Mouse (Mus musculus) limb, embryonic 11.5 days (tissue): ENCODE data around the gene Wwox. TPM values are rescaled to one million over a fixed set of nuclear protein-coding genes. Genes with fewer than 3 reads are reported as not detected.
A peak's percentile ranks its signal among the peaks of the same experiment; 100 is the strongest.

Experiments used
- ATAC-seq: fragments of 200-750 bp; cut with Nextera tagmentation; 2 replicates; pipeline ENCODE4 v1.8.0; 2017; ENCODE audit warnings: low read depth; ENCODE audit not compliant: insufficient number of reproducible peaks, low FRiP score, low TSS enrichment
- DNase-seq: peaks from one replicate; pipeline ENCODE4 v3.0.0-alpha.2; 2015; ENCODE audit warnings: low spot score
- H3K27ac ChIP-seq: fragments of 300-500 bp; sonication (generic); replicated peaks from 2 replicates; pipeline ENCODE4 v1.5.1; 2014; ENCODE audit warnings: low read depth, mild to moderate bottlenecking, low read length
- H3K27me3 ChIP-seq: fragments of 300-500 bp; sonication (generic); 2 replicates; pipeline ENCODE4 v1.6.1; 2014; ENCODE audit warnings: mild to moderate bottlenecking, low read length, mixed read lengths; ENCODE audit not compliant: control insufficient read depth, insufficient read depth
- H3K36me3 ChIP-seq: fragments of 300-500 bp; sonication (generic); 2 replicates; pipeline ENCODE4 v1.6.1; 2014; ENCODE audit warnings: mild to moderate bottlenecking, low read length, moderate library complexity, mixed read lengths; ENCODE audit not compliant: control insufficient read depth, insufficient read depth
- H3K4me1 ChIP-seq: fragments of 300-500 bp; sonication (generic); 2 replicates; pipeline ENCODE4 v1.6.1; 2014; ENCODE audit warnings: low read length, mixed read lengths; ENCODE audit not compliant: control insufficient read depth, insufficient read depth
- H3K4me2 ChIP-seq: fragments of 300-500 bp; sonication (generic); 2 replicates; pipeline ENCODE4 v1.6.1; 2014; ENCODE audit warnings: low read depth, mild to moderate bottlenecking, moderate library complexity; ENCODE audit not compliant: severe bottlenecking
- H3K4me3 ChIP-seq: fragments of 300-500 bp; sonication (generic); 2 replicates; pipeline ENCODE4 v1.5.1; 2014; ENCODE audit warnings: low read depth, low read length
- H3K9ac ChIP-seq: fragments of 300-500 bp; sonication (generic); 2 replicates; pipeline ENCODE4 v1.6.1; 2014; ENCODE audit warnings: mild to moderate bottlenecking, low read length
- H3K9me3 ChIP-seq: fragments of 300-500 bp; sonication (generic); 2 replicates; pipeline ENCODE4 v1.6.1; 2016; ENCODE audit warnings: low read length; ENCODE audit not compliant: control insufficient read depth
- WGBS: fragments of 180-500 bp; shearing (Covaris S2); extraction: QIAGEN DNeasy Blood & Tissue Kit; methylation state at CpG from one replicate; pipeline ENCODE4 v1.1.7; 2014; 5-methylcytosine and 5-hydroxymethylcytosine counted together
- polyA plus RNA-seq: library from polyadenylated mRNA; unstranded; fragments of >200 nt; fragmentation: Nextera tagmentation; extraction: Ambion mirVana; gene quantifications from 2 replicates; pipeline ENCODE4 v1.2.1, GENCODE M21; 2014

The Wwox gene
- polyA plus RNA-seq, 1 experiment from 2014 or later, result 7.3 TPM

DNA sequence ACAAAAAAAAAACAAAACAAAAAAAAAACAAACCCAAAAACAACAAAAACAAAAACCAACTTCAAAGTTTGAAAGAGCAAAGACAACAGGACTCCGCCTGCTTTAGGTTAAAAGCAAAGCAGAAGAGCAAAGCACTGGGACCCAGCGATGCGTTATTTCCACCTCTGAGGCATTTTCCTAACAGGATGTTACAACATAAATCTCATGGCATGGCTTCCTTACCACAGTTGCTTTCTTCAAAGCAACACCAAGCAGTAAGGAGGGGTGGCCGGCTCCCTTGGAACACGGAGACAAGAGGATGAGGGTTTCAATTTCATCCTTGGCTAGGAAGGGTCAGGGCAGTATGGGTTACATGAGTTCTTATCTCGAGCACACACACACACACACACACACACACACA lies 20.6 kb upstream of the Wwox start:
- H3K27me3 ChIP-seq, result no peaks in the 10 kb centered on the region
- H3K36me3 ChIP-seq, result no peaks in the 10 kb centered on the region
- H3K27ac ChIP-seq, result no peak overlapping the region
- no peak overlapping the region for H3K9ac ChIP-seq
- no peak overlapping the region for H3K4me3 ChIP-seq
- ATAC-seq, result no peak
- WGBS, result 64% methylated on average over 6 of the region's 6 CpGs
- DNase-seq, result no peak
- no peaks in the 10 kb centered on the region for H3K4me1 ChIP-seq
- H3K4me2 ChIP-seq, result no peak overlapping the region
- no peaks in the 10 kb centered on the region for H3K9me3 ChIP-seq

DNA sequence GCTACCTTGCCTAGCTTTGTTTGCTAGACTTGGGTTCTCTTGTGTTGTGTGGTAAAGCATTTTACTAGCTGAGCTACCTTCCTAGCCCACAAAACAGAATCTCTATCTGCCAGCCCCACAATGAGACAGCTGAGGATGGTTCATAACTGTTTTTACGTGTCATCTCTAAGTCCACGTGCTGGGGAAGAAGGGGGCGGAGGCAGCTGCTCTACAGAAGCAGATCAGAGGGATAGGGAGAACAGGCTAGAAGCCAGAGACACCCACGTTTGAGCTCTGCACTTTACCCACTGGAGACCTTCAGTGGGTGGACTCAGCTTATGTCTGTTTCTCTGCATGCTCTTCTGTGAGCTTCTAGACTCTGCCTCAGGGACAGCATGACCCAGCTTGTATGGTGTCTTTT lies 17.9 kb upstream of the Wwox start:
- H3K9ac ChIP-seq, result no peak overlapping the region
- no peak overlapping the region for H3K4me3 ChIP-seq
- H3K36me3 ChIP-seq, result no peaks in the 10 kb centered on the region
- H3K9me3 ChIP-seq, result no peaks in the 10 kb centered on the region
- no peak overlapping the region for H3K4me2 ChIP-seq
- H3K27ac ChIP-seq, result no peak overlapping the region
- no peaks in the 10 kb centered on the region for H3K27me3 ChIP-seq
- ATAC-seq (no peak), DNase-seq (no peak)
- WGBS, result 79% methylated on average over 4 of the region's 4 CpGs
- no peaks in the 10 kb centered on the region for H3K4me1 ChIP-seq

DNA sequence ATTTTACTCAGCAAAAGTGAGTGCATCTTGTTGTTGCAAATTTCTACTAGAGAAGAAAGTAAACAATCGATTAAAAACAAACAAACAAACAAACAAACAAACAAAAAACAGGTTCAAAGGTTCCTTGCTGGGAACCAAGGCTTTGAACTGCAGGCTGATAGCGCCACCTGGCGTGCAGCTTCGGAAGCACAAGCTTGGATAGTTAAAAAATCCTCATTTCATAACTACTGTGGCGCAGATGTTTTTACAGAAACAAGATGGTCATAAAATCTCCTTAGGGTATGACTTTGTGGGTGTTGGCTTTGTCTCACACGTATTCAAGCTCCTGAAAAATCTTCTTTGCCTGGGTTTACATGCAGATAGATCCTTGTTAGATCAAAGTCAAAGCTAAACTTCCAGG lies 1.2 kb upstream of the Wwox start:
- Histone ChIP-seq H3K27ac (no peak overlapping the region), H3K9me3 (no peaks in the 10 kb centered on the region), H3K9ac (no peak overlapping the region), H3K4me2 (no peak overlapping the region), H3K36me3 (no peaks in the 10 kb centered on the region), H3K4me3 (no peak overlapping the region), H3K4me1 (peaks cover 4% of the 10 kb centered on the region; the same call in 1 of the 2 replicates), H3K27me3 (no peaks in the 10 kb centered on the region)
- ATAC-seq (no peak), DNase-seq (peak; percentile 81)
- 10% methylated on average over 6 of the region's 6 CpGs for WGBS

DNA sequence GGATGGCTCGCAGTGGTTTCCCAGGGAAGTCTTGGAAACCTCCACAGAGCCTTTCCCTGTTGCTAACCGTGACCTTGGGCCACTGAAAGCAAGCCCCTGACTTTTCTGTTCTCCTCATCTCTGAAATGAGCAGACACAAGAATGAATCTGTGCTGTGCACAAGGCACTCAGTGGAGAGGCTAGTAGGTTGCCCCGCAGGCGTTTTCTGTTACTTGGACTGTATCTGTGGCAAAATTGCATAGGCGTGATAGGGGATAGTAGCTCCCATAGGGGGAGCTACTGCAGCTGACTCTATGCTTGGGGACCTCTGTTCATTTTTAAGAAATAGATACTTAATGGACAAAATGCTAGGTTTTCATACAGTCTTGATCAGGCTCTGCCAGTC lies 742 bp downstream of the Wwox start:
- H3K9ac ChIP-seq, result peak overlapping the region; percentile 56
- H3K27ac ChIP-seq, result no peak overlapping the region
- ATAC-seq, result 0 out of 2 replicates have a peak, but pooled peaks have one; percentile 0
- DNase-seq, result peak; percentile 47
- peak overlapping the region; percentile 64 for H3K4me3 ChIP-seq
- H3K9me3 ChIP-seq, result no peaks in the 10 kb centered on the region
- H3K36me3 ChIP-seq, result no peaks in the 10 kb centered on the region
- H3K27me3 ChIP-seq, result no peaks in the 10 kb centered on the region
- peak overlapping the region; percentile 84 for H3K4me2 ChIP-seq
- 23% methylated on average over 5 of the region's 5 CpGs for WGBS
- H3K4me1 ChIP-seq, result peaks cover 4% of the 10 kb centered on the region; the same call in 1 of the 2 replicates

DNA sequence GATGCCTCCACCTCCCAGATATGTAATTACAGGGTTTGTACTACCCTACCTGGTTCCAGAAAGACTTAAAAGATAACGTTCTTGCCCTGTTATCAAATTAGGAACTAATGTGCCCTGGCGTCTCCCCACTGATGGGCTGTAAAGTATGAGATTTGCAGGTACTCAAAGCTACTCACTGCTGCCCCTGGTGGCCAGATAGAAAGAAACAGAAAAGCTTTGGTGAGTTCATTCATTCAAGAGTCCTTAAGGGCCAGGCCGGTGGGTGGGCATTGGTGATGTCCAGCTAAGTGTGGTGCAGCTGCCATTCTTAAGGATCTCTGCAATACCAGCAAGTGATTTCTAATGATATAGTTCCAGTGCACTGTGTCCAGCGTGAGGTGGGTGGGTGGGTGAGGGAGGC lies 2.2 kb downstream of the Wwox start:
- no peak overlapping the region for H3K4me3 ChIP-seq
- H3K9ac ChIP-seq, result no peak overlapping the region
- peak; percentile 61 for DNase-seq
- peaks cover 4% of the 10 kb centered on the region; the same call in 1 of the 2 replicates for H3K4me1 ChIP-seq
- H3K36me3 ChIP-seq, result no peaks in the 10 kb centered on the region
- H3K27me3 ChIP-seq, result no peaks in the 10 kb centered on the region
- no peak overlapping the region for H3K27ac ChIP-seq
- no peaks in the 10 kb centered on the region for H3K9me3 ChIP-seq
- ATAC-seq, result no peak
- no peak overlapping the region for H3K4me2 ChIP-seq
- WGBS, result 80% methylated on average over 4 of the region's 4 CpGs

DNA sequence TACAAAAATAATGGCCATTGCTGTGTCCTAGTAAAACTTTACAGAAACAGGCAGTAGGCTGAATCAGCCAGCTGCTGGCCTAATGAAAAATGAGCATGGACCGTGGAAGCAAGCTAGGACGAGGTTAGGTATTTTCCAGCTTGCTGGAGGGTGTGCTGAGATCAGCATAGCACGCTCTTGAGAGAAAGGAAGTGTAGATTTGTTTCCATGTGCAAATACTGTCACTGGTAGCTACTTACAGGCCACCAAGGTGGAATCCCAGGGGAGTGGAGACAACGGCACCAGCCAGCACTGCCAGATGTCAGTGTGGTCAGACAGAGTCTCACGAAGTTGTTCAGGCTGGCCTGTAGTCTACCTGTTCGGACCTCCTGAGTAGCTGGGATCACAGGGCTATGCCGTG lies 7.4 kb downstream of the Wwox start:
- no peak for DNase-seq
- H3K4me1 ChIP-seq, result no peaks in the 10 kb centered on the region
- H3K9me3 ChIP-seq, result no peaks in the 10 kb centered on the region
- H3K4me3 ChIP-seq, result no peak overlapping the region
- H3K36me3 ChIP-seq, result no peaks in the 10 kb centered on the region
- H3K27ac ChIP-seq, result no peak overlapping the region
- WGBS, result 88% methylated on average over 7 of the region's 7 CpGs
- no peak for ATAC-seq
- H3K4me2 ChIP-seq, result no peak overlapping the region
- no peak overlapping the region for H3K9ac ChIP-seq
- H3K27me3 ChIP-seq, result no peaks in the 10 kb centered on the region

DNA sequence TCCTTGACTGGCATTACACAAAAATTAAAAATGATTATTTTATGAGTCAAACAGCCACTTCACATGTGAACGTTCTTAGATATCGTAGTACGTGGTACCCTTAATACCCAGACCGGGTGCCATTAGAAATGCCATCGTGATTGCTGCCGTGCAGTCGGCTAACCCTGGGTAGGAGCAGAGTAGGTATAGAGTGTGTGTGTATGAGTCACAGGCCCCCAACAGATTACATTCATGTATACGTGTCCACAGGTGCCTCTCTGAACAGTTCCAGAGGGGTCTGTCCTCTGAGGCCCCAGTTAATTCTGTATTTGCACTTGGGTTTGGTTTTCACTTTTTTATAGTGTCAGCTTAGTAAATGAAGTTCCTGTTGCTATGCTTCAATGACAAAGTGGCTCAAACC lies 12.8 kb downstream of the Wwox start:
- H3K4me3 ChIP-seq, result no peak overlapping the region
- no peaks in the 10 kb centered on the region for H3K27me3 ChIP-seq
- no peak overlapping the region for H3K9ac ChIP-seq
- no peaks in the 10 kb centered on the region for H3K36me3 ChIP-seq
- no peak overlapping the region for H3K27ac ChIP-seq
- WGBS, result 91% methylated on average over 8 of the region's 8 CpGs
- H3K4me1 ChIP-seq, result 0 out of 2 replicates have a peak, but pooled peaks cover 2% of the 10 kb centered on the region
- no peak for ATAC-seq
- DNase-seq, result no peak
- H3K4me2 ChIP-seq, result no peak overlapping the region
- no peaks in the 10 kb centered on the region for H3K9me3 ChIP-seq

DNA sequence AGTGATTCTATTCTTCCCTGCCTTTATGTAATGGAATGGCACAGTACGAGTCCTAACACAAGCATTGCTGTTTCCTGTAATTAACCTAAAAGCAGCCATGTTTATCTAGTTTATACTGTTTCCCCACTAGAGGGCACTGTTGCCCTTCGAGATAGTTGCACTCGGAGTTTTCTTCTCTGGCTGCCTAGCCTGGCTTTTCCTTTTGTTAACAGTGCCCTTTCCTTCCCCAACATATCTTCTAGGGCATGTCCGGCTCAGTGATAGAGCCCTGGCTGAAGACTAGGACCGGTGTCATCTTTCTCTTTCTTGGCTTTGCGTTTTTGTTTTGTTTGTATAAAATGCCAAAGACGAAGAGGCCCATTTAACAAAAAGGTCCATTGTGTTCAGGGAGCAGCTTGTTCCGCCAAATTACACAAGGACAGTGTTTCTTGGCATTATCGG lies 13.3 kb downstream of the Wwox start:
- Histone ChIP-seq H3K4me3 (no peak overlapping the region), H3K9me3 (no peaks in the 10 kb centered on the region), H3K4me2 (no peak overlapping the region), H3K4me1 (0 out of 2 replicates have a peak, but pooled peaks cover 2% of the 10 kb centered on the region), H3K27ac (no peak overlapping the region), H3K36me3 (no peaks in the 10 kb centered on the region), H3K9ac (no peak overlapping the region), H3K27me3 (no peaks in the 10 kb centered on the region)
- WGBS, result 28% methylated on average over 9 of the region's 9 CpGs
- DNase-seq (peak; percentile 82), ATAC-seq (no peak)

DNA sequence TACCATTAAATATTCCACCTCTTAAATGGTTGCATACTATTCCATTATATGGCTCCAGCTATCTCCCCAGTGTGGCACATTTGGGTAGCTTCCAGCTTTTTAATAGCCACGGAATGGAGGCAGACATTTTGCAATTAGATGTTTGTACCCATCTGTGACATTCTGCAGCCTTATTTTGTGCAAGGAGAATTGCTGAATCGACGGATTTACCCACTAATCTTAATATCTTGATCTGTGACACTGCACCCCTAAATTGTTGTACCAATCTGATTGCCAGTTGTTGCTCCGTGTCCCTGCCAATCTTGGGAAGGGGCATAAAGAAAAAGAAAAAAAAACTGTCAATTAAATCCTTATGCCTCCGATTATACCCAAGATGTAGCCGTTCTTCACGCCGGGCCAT lies 15.8 kb downstream of the Wwox start:
- Histone ChIP-seq H3K9ac (no peak overlapping the region), H3K4me3 (no peak overlapping the region), H3K27ac (no peak overlapping the region), H3K4me1 (0 out of 2 replicates have a peak, but pooled peaks cover 2% of the 10 kb centered on the region), H3K36me3 (no peaks in the 10 kb centered on the region), H3K27me3 (no peaks in the 10 kb centered on the region), H3K9me3 (no peaks in the 10 kb centered on the region), H3K4me2 (no peak overlapping the region)
- DNase-seq (no peak), ATAC-seq (no peak)
- 89% methylated on average over 8 of the region's 8 CpGs for WGBS
